20 mouse cellular contexts compared by ENCODE assay signal in genomic region chr6:141292826-141293459, GRCm38 (mm10). TPM values are rescaled to one million over a fixed set of nuclear protein-coding genes. Genes with fewer than 3 reads are reported as not detected.
DNase-seq lines count a peak whose midpoint lies in the region; ATAC-seq and TF ChIP-seq lines count a peak whose summit lies in the region.
"Had no signal": no experiment of that assay in that cellular context is flagged by ENCODE, and none has a peak within 500 bp of the region (broad histone marks: within the 10 kb centered on the region; RNA-seq: fewer than 3 reads in every experiment).

No protein-coding gene starts in this region.

- no peak overlapping the region for H3K4me2 ChIP-seq in intestine, embryonic 15.5 days (replicated peaks)
- H3K4me2 ChIP-seq in intestine, embryonic 16.5 days (ENCODE audit: low read depth, low read length) = no peak overlapping the region
- H3K4me2 ChIP-seq: embryonic facial prominence, embryonic 12.5 days; forebrain, embryonic 13.5 days; forebrain, embryonic 15.5 days had no signal

- peak; percentile 74 for ATAC-seq in intestine, embryonic 15.5 days
- peak; percentile 71 for ATAC-seq in intestine, embryonic 16.5 days
- ATAC-seq: forebrain, embryonic 13.5 days; forebrain, embryonic 15.5 days; forebrain, postnatal 0 days had no signal

- no peaks in the 10 kb centered on the region for H3K36me3 ChIP-seq in intestine, embryonic 15.5 days
- no peaks in the 10 kb centered on the region; the same call in 1 of the 2 replicates for H3K36me3 ChIP-seq in intestine, embryonic 16.5 days (ENCODE audit: control insufficient read depth, insufficient read depth, low read length)
- peaks cover 3% of the 10 kb centered on the region for H3K36me3 ChIP-seq in small intestine, adult 2 months (ENCODE audit: control insufficient read depth, insufficient read depth, low read length)
- H3K36me3 ChIP-seq: embryonic facial prominence, embryonic 10.5 days; embryonic facial prominence, embryonic 12.5 days; forebrain, embryonic 15.5 days had no signal

- WGBS in intestine, embryonic 15.5 days = 75% methylated on average over 10 of the region's 10 CpGs
- 68% methylated on average over 10 of the region's 10 CpGs for WGBS in intestine, embryonic 16.5 days
- WGBS in small intestine, adult 2 months = 39% methylated on average over 10 of the region's 10 CpGs

- DNase-seq in ovary, postnatal 14 days (ENCODE audit: low spot score) = no peak
- no peak for DNase-seq in layer of hippocampus, postnatal 14 days (ENCODE audit: low spot score in 2 of 2)
- DNase-seq: adrenal gland, adult 8-10 months; adrenal gland, postnatal 14 days; adrenal gland, postnatal 36 days; cerebellum, adult 11-12 months; cerebellum, adult 2 months; cerebellum, adult 9-10 months; cerebellum, postnatal 10 days; cerebellum, postnatal 25 days; forebrain, postnatal 0 days had no signal

- H3K4me3 ChIP-seq in intestine, embryonic 15.5 days (replicated peaks) = no peak overlapping the region
- no peak overlapping the region for H3K4me3 ChIP-seq in intestine, embryonic 16.5 days (ENCODE audit: low read length)
- H3K4me3 ChIP-seq in small intestine, adult 2 months (ENCODE audit: low read depth, low read length) = no peak overlapping the region
- H3K4me3 ChIP-seq: embryonic facial prominence, embryonic 10.5 days; embryonic facial prominence, embryonic 12.5 days; forebrain, embryonic 13.5 days; forebrain, embryonic 15.5 days had no signal

- no peak for TF ChIP-seq POLR2A in small intestine, adult 2 months (IDR thresholded peaks at IDR 0.05; ENCODE audit: low read depth, low read length)

- H3K27ac ChIP-seq in intestine, embryonic 15.5 days = peak overlapping the region; percentile 25; the same call in 1 of the 2 replicates
- peak overlapping the region; percentile 49 for H3K27ac ChIP-seq in intestine, embryonic 16.5 days (ENCODE audit: low read length)
- H3K27ac ChIP-seq in small intestine, adult 2 months (ENCODE audit: insufficient read depth, low read depth, low read length) = peak overlapping the region; percentile 79
- H3K27ac ChIP-seq: embryonic facial prominence, embryonic 10.5 days; embryonic facial prominence, embryonic 12.5 days; forebrain, embryonic 13.5 days; forebrain, embryonic 15.5 days had no signal

- no peak for TF ChIP-seq CTCF in small intestine, adult 2 months (IDR thresholded peaks at IDR 0.05; ENCODE audit: extremely low read depth, insufficient read length, insufficient replicate concordance, low read depth, low read length)

- no peaks in the 10 kb centered on the region for H3K27me3 ChIP-seq in intestine, embryonic 15.5 days (replicated peaks)
- no peaks in the 10 kb centered on the region for H3K27me3 ChIP-seq in intestine, embryonic 16.5 days (replicated peaks; ENCODE audit: control insufficient read depth, insufficient read depth, low read length)
- H3K27me3 ChIP-seq in small intestine, adult 2 months (ENCODE audit: control insufficient read depth, insufficient read depth, low read length) = no peaks in the 10 kb centered on the region
- H3K27me3 ChIP-seq: embryonic facial prominence, embryonic 12.5 days; forebrain, embryonic 13.5 days; forebrain, embryonic 15.5 days had no signal

- H3K9me3 ChIP-seq in intestine, embryonic 15.5 days = no peaks in the 10 kb centered on the region
- no peaks in the 10 kb centered on the region for H3K9me3 ChIP-seq in intestine, embryonic 16.5 days (ENCODE audit: control insufficient read depth, low read length)
- H3K9me3 ChIP-seq: embryonic facial prominence, embryonic 10.5 days; embryonic facial prominence, embryonic 12.5 days; forebrain, embryonic 13.5 days; forebrain, embryonic 15.5 days had no signal

- no peaks in the 10 kb centered on the region for H3K4me1 ChIP-seq in intestine, embryonic 15.5 days (replicated peaks)
- peaks cover 11% of the 10 kb centered on the region; the same call in 1 of the 2 replicates for H3K4me1 ChIP-seq in intestine, embryonic 16.5 days (ENCODE audit: control insufficient read depth, insufficient read depth, low read length)
- H3K4me1 ChIP-seq in small intestine, adult 2 months (ENCODE audit: control insufficient read depth, insufficient read depth, insufficient read length, low read length) = peaks cover 17% of the 10 kb centered on the region
- H3K4me1 ChIP-seq: embryonic facial prominence, embryonic 10.5 days; embryonic facial prominence, embryonic 12.5 days; forebrain, embryonic 13.5 days; forebrain, embryonic 15.5 days had no signal

- H3K9ac ChIP-seq in intestine, embryonic 15.5 days = no peak overlapping the region
- no peak overlapping the region for H3K9ac ChIP-seq in intestine, embryonic 16.5 days (ENCODE audit: low read depth, low read length)
- H3K9ac ChIP-seq: embryonic facial prominence, embryonic 12.5 days; forebrain, embryonic 13.5 days; forebrain, embryonic 15.5 days; forebrain, postnatal 0 days had no signal

RNA-seq across cellular contexts. Expression of gene Pde3a, which starts 43.9 kb away (rescaled TPM):
- 19.5 and 20.8 TPM in 2 replicates for polyA plus RNA-seq in intestine, embryonic 15.5 days (2015; fragmentation: Nextera tagmentation; extraction: Ambion mirVana)
- polyA plus RNA-seq in intestine, embryonic 16.5 days (2015; fragmentation: Nextera tagmentation; extraction: Ambion mirVana) = 14.7 and 17.9 TPM in 2 replicates
- polyA plus RNA-seq in small intestine, adult 2 months (2012; rRNA removed) = 6.1 and 7.9 TPM in 2 replicates
- 1 to 10 TPM; 4.2 to 5.1 TPM for total RNA-seq in layer of hippocampus, postnatal 14 days (2021)
- total RNA-seq: MEL had no signal
- polyA plus RNA-seq: C2C12 had no signal

Comparison
In these comparisons a context has a peak if more than half of its experiments do, and no peak if none do; other contexts are left out.
1. H3K27ac ChIP-seq: peak in every context shown above with its lines; median percentile 79 in small intestine, adult 2 months; 49 in intestine, embryonic 16.5 days; 25 in intestine, embryonic 15.5 days.